Mouse (Mus musculus) spleen, adult 2 months (tissue): ENCODE measurements around the gene Myh6. TPM values are rescaled to one million over a fixed set of nuclear protein-coding genes. Genes with fewer than 3 reads are reported as not detected.

ENCODE experiments used
- DNase-seq, 2 experiments: peaks; one replicate each; pipeline versions ENCODE4 v3.0.0 to v3.0.0-alpha.2; 2012 to 2021; ENCODE audit warnings: low spot score in 2 of 2, low read depth in 1 of 2
- H3K27ac ChIP-seq: fragments of 200-500 bp; 2 replicates; pipeline ENCODE4 v1.5.1; 2012; ENCODE audit warnings: low read length, inconsistent platforms; ENCODE audit not compliant: insufficient read depth
- H3K27me3 ChIP-seq: fragments of 200-500 bp; 2 replicates; pipeline ENCODE4 v1.6.1; 2012; ENCODE audit warnings: mild to moderate bottlenecking, moderate library complexity, low read length, inconsistent platforms; ENCODE audit not compliant: control insufficient read depth, insufficient read depth
- H3K36me3 ChIP-seq: fragments of 200-500 bp; 2 replicates; pipeline ENCODE4 v1.6.1; 2012; ENCODE audit warnings: mild to moderate bottlenecking, low read length, inconsistent platforms; ENCODE audit not compliant: control insufficient read depth, insufficient read depth
- H3K4me1 ChIP-seq: fragments of 200-500 bp; 2 replicates; pipeline ENCODE4 v1.6.1; 2011; ENCODE audit warnings: inconsistent platforms; ENCODE audit not compliant: control insufficient read depth, insufficient read depth, insufficient read length
- H3K4me3 ChIP-seq: fragments of 200-500 bp; 2 replicates; pipeline ENCODE4 v1.5.1; 2011; ENCODE audit warnings: mild to moderate bottlenecking, inconsistent platforms; ENCODE audit not compliant: insufficient read depth, insufficient read length; ENCODE audit errors: extremely low read depth
- CTCF ChIP-seq: fragments of 200-500 bp; IDR thresholded peaks from 2 replicates; pipeline ENCODE4 v1.5.1; 2011; ENCODE audit warnings: mild to moderate bottlenecking, inconsistent platforms; ENCODE audit not compliant: insufficient read depth, insufficient read length, insufficient replicate concordance; ENCODE audit errors: extremely low read depth
- POLR2A ChIP-seq: fragments of 200-500 bp; IDR thresholded peaks from 2 replicates; pipeline ENCODE4 v1.6.1; 2011; ENCODE audit warnings: low read depth, low read length, inconsistent platforms
- WGBS: fragments of 180-500 bp; shearing (Covaris S2); methylation state at CpG from one replicate; pipeline ENCODE4 v1.1.7; 2018; 5-methylcytosine and 5-hydroxymethylcytosine counted together
- polyA plus RNA-seq: library from polyadenylated mRNA; depleted of rRNA; stranded (reverse); fragments of >200 nt; gene quantifications from 2 replicates; pipeline ENCODE4 v1.2.3, GENCODE M21; 2012

Myh6 gene
- polyA plus RNA-seq, 1 experiment, result 0.61 TPM

DNA sequence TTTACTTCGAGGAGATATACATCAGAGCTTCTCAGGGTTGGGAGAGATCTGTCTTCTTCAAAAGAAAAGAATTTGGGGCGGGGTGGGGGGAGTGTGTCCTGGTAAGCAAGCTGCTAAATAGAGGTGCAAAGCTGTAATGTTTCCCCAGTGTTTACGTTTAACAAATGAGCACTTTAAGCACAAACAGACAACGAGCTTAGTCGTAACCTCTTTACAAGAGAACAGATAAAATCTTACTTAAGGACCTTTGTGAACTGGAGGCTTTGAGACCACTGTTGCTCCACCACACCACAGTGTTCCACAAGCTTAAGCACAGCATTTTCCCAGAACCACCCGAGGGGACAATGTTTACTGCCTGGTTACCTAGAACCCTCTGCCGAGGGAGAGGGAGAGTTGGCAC, 39.4 kb downstream of the Myh6 start:
- H3K27ac ChIP-seq, result no peak overlapping the region
- no peaks in the 10 kb centered on the region for H3K36me3 ChIP-seq
- DNase-seq, result no peak
- no peak for TF ChIP-seq CTCF
- no peak for TF ChIP-seq POLR2A
- H3K4me3 ChIP-seq, result no peak overlapping the region
- no peaks in the 10 kb centered on the region; the same call in 1 of the 2 replicates for H3K4me1 ChIP-seq
- WGBS, result 47% methylated on average over 7 of the region's 7 CpGs
- peaks cover 16% of the 10 kb centered on the region for H3K27me3 ChIP-seq

- TF ChIP-seq CTCF (no peak), POLR2A (no peak)
- Histone ChIP-seq H3K36me3 (no peaks in the 10 kb centered on the region), H3K4me3 (peak overlapping the region; percentile 21; the same call in 1 of the 2 replicates), H3K27me3 (peaks cover 16% of the 10 kb centered on the region), H3K4me1 (no peaks in the 10 kb centered on the region; the same call in 1 of the 2 replicates), H3K27ac (no peak overlapping the region)
- 3% methylated on average over 52 of the region's 58 CpGs for WGBS
- no peak for DNase-seq
Observed at GRCm38 (mm10) chr14:54926401-54927158, 40.1 kb downstream of the Myh6 start.

- Histone ChIP-seq H3K27ac (peak within 1 kb of the TSS; percentile 31; the same call in 1 of the 2 replicates), H3K27me3 (peaks cover 16% of the 10 kb centered on the region), H3K4me3 (peak within 1 kb of the TSS; percentile 21; the same call in 1 of the 2 replicates), H3K4me1 (no peaks in the 10 kb centered on the region; the same call in 1 of the 2 replicates), H3K36me3 (no peaks in the 10 kb centered on the region)
- TF ChIP-seq CTCF (no peak), POLR2A (no peak)
- no peak for DNase-seq
- 15% methylated on average over 52 of the region's 57 CpGs for WGBS
Observed at GRCm38 (mm10) chr14:54925349-54926342, 41.1 kb downstream of the Myh6 start, which contains the start of gene Efs. TSS of gene Efs (minus strand) at chr14:54926126.

- Histone ChIP-seq H3K4me1 (no peaks in the 10 kb centered on the region; the same call in 1 of the 2 replicates), H3K27ac (no peak overlapping the region), H3K27me3 (peaks cover 14% of the 10 kb centered on the region), H3K4me3 (no peak overlapping the region), H3K36me3 (no peaks in the 10 kb centered on the region)
- no peak for TF ChIP-seq CTCF
- TF ChIP-seq POLR2A, result no peak
- WGBS, result 86% methylated on average over 7 of the region's 7 CpGs
- DNase-seq, result no peak
Observed at GRCm38 (mm10) chr14:54924641-54925348, 41.9 kb downstream of the Myh6 start.

GRCm38 (mm10) chr14:54920076-54920685, 46.5 kb downstream of the Myh6 start:
- DNase-seq, result no peak
- Histone ChIP-seq H3K27ac (no peak overlapping the region), H3K4me3 (no peak overlapping the region), H3K27me3 (peaks cover 4% of the 10 kb centered on the region; the same call in 1 of the 2 replicates), H3K36me3 (no peaks in the 10 kb centered on the region), H3K4me1 (no peaks in the 10 kb centered on the region)
- WGBS, result 82% methylated on average over 16 of the region's 16 CpGs
- no peak for TF ChIP-seq CTCF
- TF ChIP-seq POLR2A, result no peak

DNA sequence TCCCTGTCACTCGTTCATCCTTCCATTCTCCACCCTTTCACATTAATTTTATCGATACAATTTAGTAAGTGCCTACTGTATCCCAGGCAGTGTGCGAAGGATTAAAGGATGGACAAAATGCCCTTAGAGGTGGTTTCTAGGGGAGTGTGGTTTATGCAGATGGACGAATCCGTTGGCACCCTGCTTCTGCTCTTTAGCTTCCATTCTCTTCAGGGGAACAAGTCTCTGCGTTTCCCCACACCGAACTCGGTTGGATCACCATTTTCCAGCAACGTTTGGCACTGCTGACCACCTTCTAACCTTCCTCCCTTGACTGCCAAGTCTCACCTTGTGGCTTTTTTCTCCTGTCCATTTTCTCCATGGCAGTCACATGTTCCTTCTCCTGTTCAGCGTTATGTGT, 53.4 kb downstream of the Myh6 start:
- peak overlapping the region; percentile 68 for H3K4me3 ChIP-seq
- TF ChIP-seq POLR2A (no peak), CTCF (no peak)
- 26% methylated on average over 10 of the region's 10 CpGs for WGBS

More for the DNA sequence above, 53.4 kb downstream of the Myh6 start:
- Histone ChIP-seq H3K36me3 (no peaks in the 10 kb centered on the region), H3K4me1 (peaks cover 5% of the 10 kb centered on the region), H3K27ac (no peak overlapping the region), H3K27me3 (peaks cover 11% of the 10 kb centered on the region)
- no peak for DNase-seq
